Mouse (Mus musculus) midbrain, embryonic 11.5 days (tissue): Measurements from ENCODE around the gene Gli3. TPM values are rescaled to one million over a fixed set of nuclear protein-coding genes. Genes with fewer than 3 reads are reported as not detected.

ENCODE experiments used
- ATAC-seq: fragments of 200-750 bp; cut with Nextera tagmentation; 2 replicates; pipeline ENCODE4 v1.8.0; 2017; ENCODE audit warnings: moderate TSS enrichment, moderate library complexity; ENCODE audit not compliant: low FRiP score
- DNase-seq: peaks from one replicate; pipeline ENCODE4 v3.0.0; 2015; ENCODE audit warnings: low spot score; ENCODE audit errors: missing footprints
- H3K27ac ChIP-seq: fragments of 300-500 bp; sonication (generic); 2 replicates; pipeline ENCODE4 v1.5.1; 2014; ENCODE audit warnings: low read depth, low read length
- H3K27me3 ChIP-seq: fragments of 300-500 bp; sonication (generic); 2 replicates; pipeline ENCODE4 v1.6.1; 2014; ENCODE audit warnings: mild to moderate bottlenecking, low read length, moderate library complexity, mixed read lengths; ENCODE audit not compliant: control insufficient read depth, insufficient read depth
- H3K36me3 ChIP-seq: fragments of 300-500 bp; sonication (generic); 2 replicates; pipeline ENCODE4 v1.6.1; 2014; ENCODE audit warnings: mild to moderate bottlenecking, low read length, moderate library complexity, mixed read lengths; ENCODE audit not compliant: control insufficient read depth, insufficient read depth
- H3K4me1 ChIP-seq: fragments of 300-500 bp; sonication (generic); 2 replicates; pipeline ENCODE4 v1.6.1; 2014; ENCODE audit warnings: low read length; ENCODE audit not compliant: control insufficient read depth, insufficient read depth
- H3K4me2 ChIP-seq: fragments of 300-500 bp; sonication (generic); 2 replicates; pipeline ENCODE4 v1.6.1; 2014; ENCODE audit warnings: mild to moderate bottlenecking, moderate library complexity
- H3K4me3 ChIP-seq: fragments of 300-500 bp; sonication (generic); 2 replicates; pipeline ENCODE4 v1.5.1; 2014; ENCODE audit warnings: low read depth, low read length
- H3K9ac ChIP-seq: fragments of 300-500 bp; sonication (generic); 2 replicates; pipeline ENCODE4 v1.6.1; 2014; ENCODE audit warnings: low read length
- H3K9me3 ChIP-seq: fragments of 300-500 bp; sonication (generic); 2 replicates; pipeline ENCODE4 v1.6.1; 2016; ENCODE audit warnings: low read length; ENCODE audit not compliant: control insufficient read depth
- WGBS: fragments of 180-500 bp; shearing (Covaris S2); extraction: QIAGEN DNeasy Blood & Tissue Kit; methylation state at CpG from one replicate; pipeline ENCODE4 v1.1.7; 2014; 5-methylcytosine and 5-hydroxymethylcytosine counted together
- polyA plus RNA-seq: library from polyadenylated mRNA; unstranded; fragments of >200 nt; fragmentation: Nextera tagmentation; extraction: Ambion mirVana; gene quantifications from 2 replicates; pipeline ENCODE4 v1.2.1, GENCODE M21; 2014

The Gli3 gene
- polyA plus RNA-seq, 1 experiment from 2014 or later: 41.5 TPM

- Histone ChIP-seq H3K4me3 (no peak overlapping the region), H3K27ac (no peak overlapping the region), H3K4me2 (no peak overlapping the region), H3K9ac (no peak overlapping the region), H3K36me3 (no peaks in the 10 kb centered on the region), H3K4me1 (peaks cover 21% of the 10 kb centered on the region), H3K27me3 (no peaks in the 10 kb centered on the region), H3K9me3 (no peaks in the 10 kb centered on the region)
- DNase-seq (no peak), ATAC-seq (no peak)
- WGBS: 83% methylated on average over 3 of the region's 3 CpGs
These were observed 89.0 kb downstream of the Gli3 start for GRCm38 (mm10) chr13:15552009-15552408.

GRCm38 (mm10) chr13:15556646-15557098, 93.6 kb downstream of the Gli3 start:
- Histone ChIP-seq H3K4me1 (peaks cover 17% of the 10 kb centered on the region), H3K9ac (no peak overlapping the region), H3K27ac (peak overlapping the region; percentile 7; the same call in 1 of the 2 replicates), H3K36me3 (no peaks in the 10 kb centered on the region), H3K27me3 (no peaks in the 10 kb centered on the region), H3K4me3 (no peak overlapping the region), H3K9me3 (no peaks in the 10 kb centered on the region), H3K4me2 (no peak overlapping the region)
- peak; percentile 85 for ATAC-seq
- no peak for DNase-seq
- 8% methylated on average over 2 of the region's 2 CpGs for WGBS

GRCm38 (mm10) chr13:15561441-15561840, 98.4 kb downstream of the Gli3 start:
- Histone ChIP-seq H3K27me3 (no peaks in the 10 kb centered on the region), H3K4me2 (no peak overlapping the region), H3K27ac (no peak overlapping the region), H3K36me3 (no peaks in the 10 kb centered on the region), H3K9me3 (no peaks in the 10 kb centered on the region; the same call in 1 of the 2 replicates), H3K9ac (no peak overlapping the region), H3K4me3 (no peak overlapping the region), H3K4me1 (peaks cover 5% of the 10 kb centered on the region)
- no peak for DNase-seq
- ATAC-seq: no peak
- 84% methylated on average over 3 of the region's 3 CpGs for WGBS

- H3K4me2 ChIP-seq: no peak overlapping the region
- H3K4me3 ChIP-seq: no peak overlapping the region
- 20% methylated on average over 15 of the region's 15 CpGs for WGBS
- peaks cover 13% of the 10 kb centered on the region for H3K4me1 ChIP-seq
- peak overlapping the region; percentile 24; the same call in 1 of the 2 replicates for H3K9ac ChIP-seq
- no peaks in the 10 kb centered on the region for H3K36me3 ChIP-seq
- peak; percentile 78 for ATAC-seq
- H3K27ac ChIP-seq: no peak overlapping the region
- H3K9me3 ChIP-seq: no peaks in the 10 kb centered on the region; the same call in 1 of the 2 replicates
- peak; percentile 89 for DNase-seq
- no peaks in the 10 kb centered on the region for H3K27me3 ChIP-seq
These were observed 108.0 kb downstream of the Gli3 start for GRCm38 (mm10) chr13:15570908-15571568.

- no peak overlapping the region for H3K4me3 ChIP-seq
- H3K9ac ChIP-seq: no peak overlapping the region
- H3K4me1 ChIP-seq: peaks cover 5% of the 10 kb centered on the region; the same call in 1 of the 2 replicates
- no peak overlapping the region for H3K4me2 ChIP-seq
- WGBS: 74% methylated on average over 8 of the region's 8 CpGs
- H3K27ac ChIP-seq: no peak overlapping the region
- H3K9me3 ChIP-seq: no peaks in the 10 kb centered on the region
- peak; percentile 30; the same call in 1 of the 2 replicates for ATAC-seq
- H3K27me3 ChIP-seq: no peaks in the 10 kb centered on the region
- H3K36me3 ChIP-seq: no peaks in the 10 kb centered on the region
- no peak for DNase-seq
These were observed 114.3 kb downstream of the Gli3 start for GRCm38 (mm10) chr13:15577133-15577917.

GRCm38 (mm10) chr13:15580458-15580857, 117.4 kb downstream of the Gli3 start:
- H3K4me2 ChIP-seq: no peak overlapping the region
- no peak overlapping the region for H3K27ac ChIP-seq
- ATAC-seq (no peak), DNase-seq (no peak)
- no peaks in the 10 kb centered on the region for H3K27me3 ChIP-seq
- 90% methylated on average over 5 of the region's 5 CpGs for WGBS
- no peak overlapping the region for H3K4me3 ChIP-seq
- H3K9ac ChIP-seq: no peak overlapping the region
- H3K36me3 ChIP-seq: no peaks in the 10 kb centered on the region
- peaks cover 5% of the 10 kb centered on the region; the same call in 1 of the 2 replicates for H3K4me1 ChIP-seq
- no peaks in the 10 kb centered on the region for H3K9me3 ChIP-seq

- ATAC-seq (no peak), DNase-seq (no peak)
- 87% methylated on average over 2 of the region's 2 CpGs for WGBS
- no peaks in the 10 kb centered on the region for H3K27me3 ChIP-seq
- H3K9me3 ChIP-seq: no peaks in the 10 kb centered on the region
- H3K4me2 ChIP-seq: no peak overlapping the region
- H3K4me3 ChIP-seq: no peak overlapping the region
- no peak overlapping the region for H3K27ac ChIP-seq
- no peak overlapping the region for H3K9ac ChIP-seq
- no peaks in the 10 kb centered on the region for H3K36me3 ChIP-seq
- no peaks in the 10 kb centered on the region; the same call in 1 of the 2 replicates for H3K4me1 ChIP-seq
These were observed 122.9 kb downstream of the Gli3 start for GRCm38 (mm10) chr13:15585941-15586340.

GRCm38 (mm10) chr13:15588278-15589272, 125.5 kb downstream of the Gli3 start:
- Histone ChIP-seq H3K27me3 (no peaks in the 10 kb centered on the region), H3K9ac (no peak overlapping the region), H3K4me1 (no peaks in the 10 kb centered on the region; the same call in 1 of the 2 replicates), H3K9me3 (no peaks in the 10 kb centered on the region), H3K27ac (no peak overlapping the region), H3K36me3 (no peaks in the 10 kb centered on the region), H3K4me2 (no peak overlapping the region), H3K4me3 (no peak overlapping the region)
- ATAC-seq (no peak), DNase-seq (no peak)
- 80% methylated on average over 16 of the region's 16 CpGs for WGBS
